Mouse (Mus musculus) erythroblast, embryonic 14.5 days (primary cell): Measurements from ENCODE around the gene Gm15319.
"Not testable (repeated sequence)": the region's sequence is repeated elsewhere in the genome, so short reads cannot be mapped to it uniquely, and the experiment has no call there.

Source experiments
- GATA1 ChIP-seq: IDR thresholded peaks from 2 replicates; pipeline ENCODE4 v1.6.1; 2012; ENCODE audit warnings: low read length, inconsistent platforms, mixed read lengths
- TAL1 ChIP-seq: IDR thresholded peaks from 3 replicates; pipeline ENCODE4 v1.6.1; 2012; ENCODE audit warnings: low read length, inconsistent platforms, mixed read lengths

DNA sequence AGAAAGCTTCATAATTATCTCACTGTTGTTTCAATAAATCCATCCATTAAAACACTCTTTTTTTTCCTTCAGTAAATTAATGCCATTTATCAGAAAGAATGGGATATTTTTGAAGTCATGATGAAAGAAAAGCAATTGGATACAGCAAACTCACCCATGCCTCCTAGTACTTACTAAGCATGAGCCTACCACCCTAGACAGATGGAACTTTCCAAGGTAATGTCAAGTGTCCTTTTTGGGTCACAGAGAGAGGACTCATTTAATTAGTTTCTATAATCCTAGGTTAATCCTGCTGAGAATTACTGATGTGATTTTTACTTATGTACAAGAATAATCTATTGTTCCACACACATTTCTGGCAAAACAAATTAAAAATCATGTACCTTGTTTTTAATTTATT, 69.0 kb downstream of the Gm15319 start:
- TF ChIP-seq TAL1, GATA1: not testable (repeated sequence)
